Mouse (Mus musculus): ENCODE results near the gene Hes6.

Gene Hes6

GRCm38 (mm10) chr1:91405406-91406169 lies 8.2 kb downstream of the Hes6 start:
- DNase-seq (ENCODE audit: low read depth, low spot score) = no peak

DNA sequence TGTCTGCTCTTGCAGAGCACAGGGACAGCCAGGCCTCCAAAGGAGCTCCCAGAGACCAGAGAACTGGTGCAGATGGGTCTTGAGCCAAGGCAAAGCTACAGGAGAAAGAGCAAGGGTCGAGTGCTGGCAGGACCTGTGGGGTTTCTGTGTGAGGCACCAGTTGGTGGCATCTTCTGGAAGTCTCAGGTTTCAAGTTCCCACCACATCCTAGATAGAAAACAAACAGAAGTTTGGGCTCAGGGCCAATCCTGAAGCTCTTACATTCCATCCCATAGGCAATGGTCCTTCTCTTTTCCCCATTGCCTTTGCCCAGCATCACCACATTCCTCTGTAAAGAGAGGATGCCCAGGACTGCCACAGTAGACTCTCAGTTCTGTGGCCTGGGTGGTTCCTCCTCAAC lies 8.9 kb downstream of the Hes6 start:
- no peak for DNase-seq (ENCODE audit: low read depth, low spot score)

GRCm38 (mm10) chr1:91398260-91399062 lies 15.4 kb downstream of the Hes6 start, which contains the start of gene Ilkap:
Gene Ilkap (minus strand): TSS chr1:91398815.
- DNase-seq (ENCODE audit: low read depth, low spot score) = peak; percentile 86

- DNase-seq (ENCODE audit: low read depth, low spot score) = peak; percentile 16
These were observed 15.9 kb downstream of the Hes6 start for GRCm38 (mm10) chr1:91397927-91398259.

DNA sequence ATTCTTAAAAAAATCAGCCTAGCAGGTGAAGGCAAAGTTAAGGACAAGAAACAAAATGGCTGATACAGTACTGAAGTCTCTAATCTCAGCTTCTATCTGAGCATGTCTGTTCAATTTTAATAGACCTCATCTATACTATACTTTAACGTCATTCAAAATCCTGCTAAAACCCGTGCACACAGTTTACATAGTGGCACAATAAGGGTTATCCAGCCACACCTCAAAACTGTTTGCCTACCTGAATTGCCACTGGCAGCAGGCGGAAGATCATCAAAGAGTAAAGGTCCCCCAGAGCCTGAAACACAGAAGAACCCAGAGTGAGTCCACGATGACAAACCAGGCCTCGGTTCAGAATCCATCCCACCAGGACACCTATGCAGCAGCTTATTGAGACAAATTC lies 23.5 kb downstream of the Hes6 start:
- no peak for DNase-seq (ENCODE audit: low read depth, low spot score)

DNA sequence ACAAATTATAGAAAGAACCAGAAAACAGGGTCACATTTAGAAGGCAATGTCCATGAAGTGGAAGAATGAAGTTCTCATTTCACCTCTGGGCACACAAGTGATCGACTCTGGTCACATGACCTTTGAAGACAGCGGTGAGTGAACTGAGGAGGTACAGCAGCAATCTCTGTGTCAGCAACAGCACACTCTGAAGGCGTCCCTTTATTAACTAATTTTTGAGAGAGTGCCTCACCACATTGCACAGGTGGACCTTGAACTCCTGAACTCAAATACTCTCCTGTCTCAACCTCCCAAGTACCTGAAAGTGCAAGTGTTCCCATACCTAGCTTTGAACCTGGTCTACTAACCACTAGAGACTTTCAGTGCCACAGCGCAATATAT lies 32.8 kb downstream of the Hes6 start:
- DNase-seq (ENCODE audit: low read depth, low spot score) = no peak

GRCm38 (mm10) chr1:91380453-91381090 lies 33.3 kb downstream of the Hes6 start:
- DNase-seq (ENCODE audit: low read depth, low spot score) = peak; percentile 87

DNA sequence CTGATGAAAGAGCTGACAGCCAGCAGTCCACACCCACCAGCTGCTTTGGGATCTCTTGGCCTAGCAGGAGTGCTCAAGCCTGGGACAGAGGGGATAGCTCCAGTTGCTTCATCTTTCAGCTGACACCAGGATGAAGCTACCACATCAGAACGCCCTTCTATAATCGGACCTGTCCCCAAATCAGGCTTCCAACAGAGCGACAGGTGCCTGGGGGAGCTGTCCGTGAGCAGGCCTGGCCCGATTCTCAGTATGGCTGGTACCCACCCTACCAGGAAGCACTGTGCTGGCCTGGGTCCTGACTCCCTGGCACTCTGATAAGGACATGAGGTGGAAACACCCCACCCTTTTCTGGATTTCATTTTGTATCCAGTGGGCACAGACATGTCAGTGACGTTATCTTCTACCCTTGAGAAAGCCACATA lies 40.4 kb downstream of the Hes6 start:
- no peak for DNase-seq (ENCODE audit: low read depth, low spot score)

GRCm38 (mm10) chr1:91370055-91370454 lies 43.8 kb downstream of the Hes6 start:
- DNase-seq (ENCODE audit: low read depth, low spot score) = no peak

GRCm38 (mm10) chr1:91369408-91369807 lies 44.4 kb downstream of the Hes6 start:
- DNase-seq (ENCODE audit: low read depth, low spot score) = no peak

GRCm38 (mm10) chr1:91367295-91367694 lies 46.5 kb downstream of the Hes6 start:
- no peak for DNase-seq (ENCODE audit: low read depth, low spot score)

DNA sequence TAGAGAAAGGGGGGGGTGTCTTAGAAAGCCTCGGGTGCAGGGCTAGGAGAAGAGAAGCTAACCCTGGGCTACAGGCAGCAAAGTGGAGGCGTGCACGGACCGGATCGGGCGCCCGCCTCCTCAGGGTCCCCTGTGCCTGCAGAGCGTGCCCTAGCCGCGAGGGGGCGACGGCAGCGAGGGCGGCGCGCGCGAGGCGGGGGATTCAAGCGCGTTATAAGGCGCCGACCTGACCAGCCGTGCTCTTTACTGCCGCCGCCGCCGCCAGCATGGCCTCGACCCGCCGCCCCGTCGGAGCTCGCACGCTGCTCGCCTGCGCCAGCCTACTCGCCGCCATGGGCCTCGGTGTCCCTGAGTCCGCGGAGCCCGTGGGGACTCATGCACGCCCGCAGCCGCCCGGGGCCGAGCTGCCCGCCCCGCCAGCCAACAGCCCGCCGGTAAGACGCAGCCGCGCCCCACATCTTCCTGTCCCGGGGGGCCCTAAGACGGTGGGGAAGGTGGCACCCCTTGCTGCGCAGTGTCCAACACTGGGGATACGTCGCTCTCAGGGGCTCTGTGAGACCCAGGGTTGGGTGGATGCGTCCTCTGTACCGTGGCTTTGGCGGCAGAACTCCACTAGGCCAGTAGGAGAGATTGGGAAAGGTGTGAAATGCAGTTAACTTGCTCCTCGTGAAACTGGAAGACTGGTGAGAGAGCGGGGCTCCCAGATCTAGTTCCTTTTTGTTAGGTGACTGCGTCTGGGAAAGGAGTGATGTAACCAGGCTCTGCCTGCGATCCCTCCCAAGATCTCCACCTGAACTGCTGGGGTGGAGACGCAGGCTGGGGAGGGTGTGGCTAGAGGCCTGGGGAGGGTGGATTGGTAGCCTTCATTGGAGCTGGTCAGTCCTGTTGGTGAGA lies 47.4 kb downstream of the Hes6 start, which contains the start of gene Erfe:
Gene Erfe, plus strand, starts transcription at position 216 of the 894 bp plus-strand sequence.
- DNase-seq (ENCODE audit: low read depth, low spot score) = peak; percentile 78

DNA sequence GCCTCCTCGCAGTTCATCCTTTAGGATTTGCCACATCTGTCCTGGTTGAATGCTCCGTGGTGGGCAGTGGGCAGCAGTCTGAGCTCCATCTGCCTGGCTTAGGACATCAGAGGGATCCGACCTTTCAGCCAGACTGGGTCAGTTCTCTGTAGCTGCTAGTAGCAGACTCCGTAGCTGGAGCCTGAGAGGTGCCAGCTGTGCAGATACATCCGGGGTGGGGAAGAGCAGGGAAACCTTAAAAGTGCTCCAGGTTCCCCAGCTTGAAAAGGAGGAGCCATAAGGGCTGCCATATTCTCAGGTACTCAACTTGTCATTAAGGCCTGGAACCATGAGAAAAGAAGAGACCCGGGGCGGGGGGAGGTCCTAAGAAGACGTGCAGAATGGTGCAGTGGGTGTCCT lies 48.0 kb downstream of the Hes6 start:
- DNase-seq (ENCODE audit: low read depth, low spot score) = no peak

- DNase-seq (ENCODE audit: low read depth, low spot score) = no peak
These were observed 48.8 kb downstream of the Hes6 start for GRCm38 (mm10) chr1:91364822-91365644.

DNA sequence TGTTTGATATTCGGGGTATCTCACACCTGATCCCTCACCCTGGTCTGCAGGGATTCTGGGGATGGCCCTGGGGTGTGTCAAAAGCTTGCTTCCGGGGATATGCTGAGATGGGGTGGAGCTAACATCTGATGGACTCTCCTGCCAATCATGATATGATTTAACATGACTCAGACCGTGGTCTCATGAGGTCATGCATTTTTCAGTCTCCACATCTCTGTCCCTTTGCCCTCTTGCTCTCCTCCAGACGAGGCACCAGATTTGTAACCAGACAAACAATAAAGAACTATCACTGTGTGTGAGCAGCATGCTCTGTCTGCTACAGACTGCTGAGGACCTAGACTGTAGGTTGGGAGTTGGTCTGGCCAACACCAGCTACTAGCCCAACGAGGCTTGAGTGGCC lies 51.7 kb downstream of the Hes6 start:
- DNase-seq (ENCODE audit: low read depth, low spot score) = no peak

Data from ES-CJ7 (cell line).